Mouse (Mus musculus) kidney, adult 2 months (tissue): ENCODE results near the gene Prr14.

Source experiments
- CTCF ChIP-seq: fragments of 200-500 bp; conservative IDR thresholded peaks from 2 replicates; pipeline ENCODE4 v1.5.1; 2011; ENCODE audit warnings: low read depth, mild to moderate bottlenecking, control low read depth, low read length, moderate library complexity, mixed read lengths; ENCODE audit not compliant: insufficient read depth, insufficient read length
- POLR2A ChIP-seq: fragments of 200-500 bp; IDR thresholded peaks from one replicate; pipeline ENCODE4 v1.6.1; 2011; ENCODE audit warnings: low read depth, low read length, control low read depth

- no peak for TF ChIP-seq POLR2A
- TF ChIP-seq CTCF, result no peak
Measured at GRCm38 (mm10) chr7:127512231-127513015, 53.0 kb downstream of the Prr14 start.
